Comparison of ENCODE assay signal across 18 mouse cellular contexts in genomic region chr16:17086241-17086640, GRCm38 (mm10). TPM values are rescaled to one million over a fixed set of nuclear protein-coding genes. Genes with fewer than 3 reads are reported as not detected.
"Had no signal": no experiment of that assay in that cellular context is flagged by ENCODE, and none has a peak within 500 bp of the region (broad histone marks: within the 10 kb centered on the region; RNA-seq: fewer than 3 reads in every experiment).

No protein-coding gene starts in this region.

- H3K4me2 ChIP-seq: heart, embryonic 11.5 days; hindbrain, embryonic 13.5 days; hindbrain, embryonic 15.5 days; kidney, embryonic 15.5 days; limb, embryonic 12.5 days; liver, embryonic 11.5 days had no signal

- H3K27ac ChIP-seq: heart, adult 2 months; hindbrain, embryonic 13.5 days; hindbrain, embryonic 15.5 days; hindbrain, postnatal 0 days; kidney, embryonic 15.5 days; limb, embryonic 10.5 days; limb, embryonic 12.5 days had no signal

- ATAC-seq: forebrain, postnatal 0 days; hindbrain, postnatal 0 days had no signal

- H3K9me3 ChIP-seq: hindbrain, embryonic 13.5 days; hindbrain, embryonic 15.5 days; kidney, embryonic 15.5 days; limb, embryonic 10.5 days; limb, embryonic 12.5 days had no signal

- H3K9ac ChIP-seq: forebrain, postnatal 0 days; hindbrain, embryonic 15.5 days; kidney, embryonic 15.5 days; limb, embryonic 12.5 days had no signal

- H3K4me3 ChIP-seq: heart, adult 2 months; hindbrain, embryonic 13.5 days; hindbrain, embryonic 15.5 days; kidney, embryonic 15.5 days; limb, embryonic 10.5 days; limb, embryonic 12.5 days had no signal

- DNase-seq: forebrain, postnatal 0 days; gastrocnemius, postnatal 14 days; gastrocnemius, postnatal 36 days; heart, postnatal 36 days; kidney, postnatal 4 days; layer of hippocampus, adult 9-11 months; liver had no signal

- H3K4me1 ChIP-seq: hindbrain, embryonic 13.5 days; hindbrain, embryonic 15.5 days; kidney, embryonic 15.5 days; limb, embryonic 10.5 days; limb, embryonic 12.5 days had no signal

- H3K27me3 ChIP-seq: hindbrain, embryonic 13.5 days; hindbrain, embryonic 15.5 days; kidney, embryonic 15.5 days; limb, embryonic 12.5 days had no signal

RNA-seq across cellular contexts. Expression of gene 2610318N02Rik, which starts 38.7 kb away (rescaled TPM):
- total RNA-seq: gastrocnemius, adult 18-20 months; gastrocnemius, adult 8-10 months; gastrocnemius, postnatal 14 days; heart, adult 2 months; heart, postnatal 36 days had no signal
